Mouse (Mus musculus) heart, embryonic 10.5 days (tissue): ENCODE results near the gene Nacad. TPM values are rescaled to one million over a fixed set of nuclear protein-coding genes. Genes with fewer than 3 reads are reported as not detected.

Experiments
- DNase-seq: peaks from one replicate; pipeline ENCODE4 v3.0.0-alpha.2; 2017; ENCODE audit warnings: low spot score
- H3K27ac ChIP-seq: fragments of 300-500 bp; sonication (generic); 2 replicates; pipeline ENCODE4 v1.5.1; 2016; ENCODE audit warnings: mild to moderate bottlenecking
- H3K27me3 ChIP-seq: fragments of 300-500 bp; sonication (generic); 2 replicates; pipeline ENCODE4 v1.6.1; 2016; ENCODE audit warnings: mild to moderate bottlenecking; ENCODE audit not compliant: poor library complexity, insufficient read depth, severe bottlenecking
- H3K36me3 ChIP-seq: fragments of 300-500 bp; sonication (generic); 2 replicates; pipeline ENCODE4 v1.6.1; 2016; ENCODE audit warnings: mild to moderate bottlenecking, moderate library complexity
- H3K4me1 ChIP-seq: fragments of 300-500 bp; sonication (generic); 2 replicates; pipeline ENCODE4 v1.6.1; 2016; ENCODE audit warnings: mild to moderate bottlenecking
- H3K4me3 ChIP-seq: fragments of 300-500 bp; sonication (generic); 2 replicates; pipeline ENCODE4 v1.5.1; 2016; ENCODE audit warnings: mild to moderate bottlenecking, moderate library complexity
- H3K9me3 ChIP-seq: fragments of 300-500 bp; sonication (generic); 2 replicates; pipeline ENCODE4 v1.6.1; 2016; ENCODE audit warnings: mild to moderate bottlenecking, moderate library complexity
- WGBS: fragments of 180-500 bp; shearing (Covaris S2); methylation state at CpG from one replicate; pipeline ENCODE4 v1.1.7; 2016; 5-methylcytosine and 5-hydroxymethylcytosine counted together
- polyA plus RNA-seq: library from polyadenylated mRNA; unstranded; fragments of >200 nt; fragmentation: Nextera tagmentation; extraction: Ambion mirVana; gene quantifications from 2 replicates; pipeline ENCODE4 v1.2.1, GENCODE M21; 2016

Gene Nacad
- polyA plus RNA-seq, 1 experiment from 2014 or later, result 2.9 TPM

- H3K36me3 ChIP-seq, result peaks cover 34% of the 10 kb centered on the region
- H3K27me3 ChIP-seq, result peaks cover 53% of the 10 kb centered on the region
- WGBS, result 79% methylated on average over 8 of the region's 8 CpGs
- H3K9me3 ChIP-seq, result no peaks in the 10 kb centered on the region
- no peak for DNase-seq
- peaks cover 65% of the 10 kb centered on the region for H3K4me1 ChIP-seq
- no peak overlapping the region for H3K27ac ChIP-seq
- H3K4me3 ChIP-seq, result no peak overlapping the region
Measured at GRCm38 (mm10) chr11:6600284-6600944, 5.4 kb downstream of the Nacad start.

GRCm38 (mm10) chr11:6599831-6600230 is 6.0 kb downstream of the Nacad start:
- H3K27me3 ChIP-seq, result peaks cover 47% of the 10 kb centered on the region
- no peak overlapping the region for H3K4me3 ChIP-seq
- no peak for DNase-seq
- no peaks in the 10 kb centered on the region for H3K9me3 ChIP-seq
- H3K27ac ChIP-seq, result no peak overlapping the region
- 80% methylated on average over 6 of the region's 6 CpGs for WGBS
- peaks cover 65% of the 10 kb centered on the region for H3K4me1 ChIP-seq
- H3K36me3 ChIP-seq, result peaks cover 40% of the 10 kb centered on the region

GRCm38 (mm10) chr11:6599011-6599681 is 6.7 kb downstream of the Nacad start:
- Histone ChIP-seq H3K4me1 (peaks cover 65% of the 10 kb centered on the region), H3K36me3 (peaks cover 47% of the 10 kb centered on the region), H3K9me3 (no peaks in the 10 kb centered on the region), H3K4me3 (peak overlapping the region; percentile 39), H3K27me3 (peaks cover 41% of the 10 kb centered on the region), H3K27ac (peak overlapping the region; percentile 48; the same call in 1 of the 2 replicates)
- DNase-seq, result peak; percentile 78
- 23% methylated on average over 27 of the region's 27 CpGs for WGBS

- peak overlapping the region; percentile 39 for H3K4me3 ChIP-seq
- H3K27ac ChIP-seq, result peak overlapping the region; percentile 48
- WGBS, result 52% methylated on average over 19 of the region's 19 CpGs
- peaks cover 39% of the 10 kb centered on the region for H3K27me3 ChIP-seq
- peak; percentile 74 for DNase-seq
- no peaks in the 10 kb centered on the region for H3K9me3 ChIP-seq
- peaks cover 63% of the 10 kb centered on the region for H3K4me1 ChIP-seq
- peaks cover 55% of the 10 kb centered on the region for H3K36me3 ChIP-seq
Measured at GRCm38 (mm10) chr11:6598191-6598889, 7.5 kb downstream of the Nacad start.

DNA sequence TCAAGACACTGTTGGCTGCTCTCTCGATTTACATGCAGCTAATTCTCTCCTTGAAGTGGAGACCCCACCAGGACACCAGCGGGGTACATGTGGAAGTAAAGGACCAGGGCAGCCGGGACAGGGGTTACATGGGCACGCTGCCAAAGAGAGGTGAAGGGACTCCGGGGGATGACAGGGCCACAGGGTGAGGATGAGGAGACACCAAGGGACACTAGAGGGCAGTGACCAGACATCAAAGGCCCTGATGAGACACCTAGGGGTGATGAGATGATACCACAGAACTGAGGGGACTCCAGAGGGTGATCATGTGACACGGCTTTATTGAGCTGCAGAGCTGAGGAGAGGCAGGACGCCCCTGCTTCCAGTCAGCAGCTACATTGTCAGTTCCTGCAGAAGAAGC is 8.3 kb downstream of the Nacad start:
- peaks cover 31% of the 10 kb centered on the region for H3K27me3 ChIP-seq
- no peak overlapping the region for H3K4me3 ChIP-seq
- H3K36me3 ChIP-seq, result peaks cover 63% of the 10 kb centered on the region
- WGBS, result 68% methylated on average over 7 of the region's 7 CpGs
- no peak overlapping the region for H3K27ac ChIP-seq
- no peaks in the 10 kb centered on the region for H3K9me3 ChIP-seq
- no peak for DNase-seq
- H3K4me1 ChIP-seq, result peaks cover 60% of the 10 kb centered on the region

- 92% methylated on average over 3 of the region's 3 CpGs for whole genome bisulfite sequencing
- DNase-seq, result no peak
- peaks cover 22% of the 10 kb centered on the region for H3K27me3 ChIP-seq
- H3K27ac ChIP-seq, result no peak overlapping the region
- no peak overlapping the region for H3K4me3 ChIP-seq
- H3K9me3 ChIP-seq, result no peaks in the 10 kb centered on the region
- peaks cover 58% of the 10 kb centered on the region for H3K4me1 ChIP-seq
- H3K36me3 ChIP-seq, result peaks cover 72% of the 10 kb centered on the region
Measured at GRCm38 (mm10) chr11:6596616-6597015, 9.2 kb downstream of the Nacad start.

- Histone ChIP-seq H3K9me3 (no peaks in the 10 kb centered on the region), H3K27ac (no peak overlapping the region), H3K4me1 (peaks cover 58% of the 10 kb centered on the region), H3K27me3 (peaks cover 18% of the 10 kb centered on the region), H3K4me3 (no peak overlapping the region), H3K36me3 (peaks cover 76% of the 10 kb centered on the region)
- DNase-seq, result no peak
- WGBS, result 97% methylated on average over 6 of the region's 6 CpGs
Measured at GRCm38 (mm10) chr11:6596205-6596604, 9.6 kb downstream of the Nacad start.

- H3K36me3 ChIP-seq, result peaks cover 85% of the 10 kb centered on the region
- H3K27ac ChIP-seq, result no peak overlapping the region
- WGBS, result 67% methylated on average over 5 of the region's 5 CpGs
- H3K9me3 ChIP-seq, result no peaks in the 10 kb centered on the region
- H3K4me3 ChIP-seq, result no peak overlapping the region
- H3K27me3 ChIP-seq, result peaks cover 10% of the 10 kb centered on the region
- DNase-seq, result no peak
- peaks cover 61% of the 10 kb centered on the region for H3K4me1 ChIP-seq
Measured at GRCm38 (mm10) chr11:6595339-6595738, 10.5 kb downstream of the Nacad start.

DNA sequence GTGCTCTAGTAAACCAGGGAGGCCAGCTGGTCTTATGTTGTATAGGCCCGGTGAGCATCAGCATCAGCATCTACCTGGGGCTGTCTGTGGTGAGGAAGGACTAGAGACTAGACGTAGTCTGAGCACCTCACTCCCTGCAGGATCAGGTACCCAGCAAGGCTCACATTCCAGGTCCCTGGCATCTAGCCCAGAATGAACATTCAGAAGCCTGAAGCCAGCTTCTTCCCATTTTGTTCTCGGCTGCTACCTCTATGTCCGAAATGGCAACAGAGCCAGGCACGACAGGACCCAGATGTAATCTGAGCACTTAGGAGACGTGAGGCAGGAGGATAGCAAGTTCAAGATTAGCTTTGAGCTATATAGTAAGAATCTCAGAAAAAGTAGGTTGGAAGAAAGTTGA is 11.0 kb downstream of the Nacad start:
- Histone ChIP-seq H3K27ac (no peak overlapping the region), H3K36me3 (peaks cover 90% of the 10 kb centered on the region)
- WGBS, result 74% methylated on average over 6 of the region's 6 CpGs

DNA sequence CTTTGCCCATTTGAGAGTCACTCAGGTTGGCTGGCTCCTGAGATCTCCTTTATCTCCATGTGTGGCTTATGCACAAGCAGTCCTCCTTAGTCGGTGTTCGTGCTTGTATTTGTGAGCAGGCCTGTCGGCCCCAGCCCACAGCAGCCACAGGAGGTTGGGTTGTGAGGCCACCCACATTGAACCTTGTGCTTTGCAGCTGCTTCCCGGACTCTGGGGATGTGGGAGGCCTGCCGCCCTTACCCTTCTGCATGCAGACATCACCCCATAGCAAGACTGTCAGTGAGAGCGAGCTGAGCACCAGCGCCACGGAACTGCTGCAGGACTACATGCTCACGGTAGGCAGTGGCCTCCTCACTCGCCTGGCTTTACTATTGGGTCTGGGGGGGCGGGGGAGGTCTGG is 12.4 kb downstream of the Nacad start:
- Histone ChIP-seq H3K27me3 (0 out of 2 replicates have a peak, but pooled peaks cover 3% of the 10 kb centered on the region), H3K36me3 (peaks cover 97% of the 10 kb centered on the region), H3K4me1 (peaks cover 41% of the 10 kb centered on the region), H3K9me3 (no peaks in the 10 kb centered on the region), H3K27ac (no peak overlapping the region), H3K4me3 (no peak overlapping the region)
- 83% methylated on average over 11 of the region's 11 CpGs for WGBS
- no peak for DNase-seq

More for the DNA sequence above, 11.0 kb downstream of the Nacad start:
- H3K27me3 ChIP-seq, result peaks cover 5% of the 10 kb centered on the region; the same call in 1 of the 2 replicates
- H3K9me3 ChIP-seq, result no peaks in the 10 kb centered on the region
- no peak for DNase-seq
- no peak overlapping the region for H3K4me3 ChIP-seq
- H3K4me1 ChIP-seq, result peaks cover 56% of the 10 kb centered on the region

DNA sequence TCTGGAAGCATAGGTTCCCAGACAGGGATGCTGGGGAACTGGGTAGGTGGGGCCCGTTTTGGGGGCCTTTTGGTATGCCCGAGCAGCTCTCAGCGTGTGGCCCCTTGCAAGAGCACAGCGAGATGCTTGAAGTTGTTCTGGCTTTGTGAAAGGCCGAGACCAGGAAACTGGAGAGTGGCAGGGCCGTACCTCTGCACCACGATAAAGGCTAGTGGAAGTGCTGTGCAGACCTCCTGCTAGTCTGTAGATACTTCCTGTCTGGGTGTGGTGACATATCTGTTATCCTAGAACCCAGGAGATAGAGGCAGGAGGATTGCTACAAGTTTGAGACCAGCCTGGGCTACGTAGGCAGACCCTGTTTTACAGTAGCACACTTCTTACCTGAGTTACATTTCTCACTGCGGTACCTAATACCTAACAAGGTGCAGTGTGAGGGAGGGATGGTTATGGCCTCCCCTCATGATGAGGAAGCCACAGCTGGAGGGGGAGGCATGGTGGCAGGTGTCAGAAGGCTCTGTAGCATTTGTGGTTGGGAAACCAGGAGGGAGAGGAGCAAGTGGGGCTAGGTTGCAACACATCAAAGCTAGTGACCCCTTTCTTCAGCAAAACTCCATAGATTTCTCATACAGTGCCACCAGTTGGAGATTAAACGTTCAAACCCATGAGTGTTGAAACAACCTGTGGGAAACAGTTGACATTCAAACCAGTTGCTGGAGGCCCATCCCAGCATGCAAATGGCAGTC is 14.7 kb downstream of the Nacad start:
- Histone ChIP-seq H3K36me3 (peaks cover 85% of the 10 kb centered on the region), H3K4me1 (peaks cover 42% of the 10 kb centered on the region), H3K4me3 (no peak overlapping the region), H3K27ac (no peak overlapping the region), H3K27me3 (0 out of 2 replicates have a peak, but pooled peaks cover 3% of the 10 kb centered on the region), H3K9me3 (no peaks in the 10 kb centered on the region)
- WGBS, result 78% methylated on average over 10 of the region's 10 CpGs
- no peak for DNase-seq

DNA sequence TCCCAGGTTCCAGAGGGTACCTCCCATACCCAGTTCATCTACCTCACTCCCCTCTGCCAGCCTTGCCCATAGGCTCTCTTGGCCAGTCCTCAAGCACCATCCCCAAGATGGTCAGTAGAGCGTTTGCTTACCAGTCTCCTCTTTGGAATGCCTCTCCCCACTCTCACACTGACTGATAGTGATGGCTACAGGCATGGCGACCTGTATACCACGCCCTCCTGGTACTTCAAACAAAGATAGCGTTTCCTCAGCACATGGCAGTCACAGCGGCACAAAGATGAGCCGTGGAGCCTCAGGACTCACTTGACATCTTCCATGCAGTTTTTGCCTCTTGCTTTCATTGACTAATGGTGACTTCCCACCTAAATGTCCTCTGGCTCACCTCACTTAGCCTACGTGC is 16.0 kb downstream of the Nacad start:
- 78% methylated on average over 7 of the region's 7 CpGs for WGBS
- no peaks in the 10 kb centered on the region for H3K9me3 ChIP-seq
- DNase-seq, result no peak
- H3K4me3 ChIP-seq, result no peak overlapping the region
- H3K4me1 ChIP-seq, result peaks cover 38% of the 10 kb centered on the region
- H3K27ac ChIP-seq, result no peak overlapping the region
- H3K27me3 ChIP-seq, result 0 out of 2 replicates have a peak, but pooled peaks cover 3% of the 10 kb centered on the region
- peaks cover 84% of the 10 kb centered on the region for H3K36me3 ChIP-seq
